Mouse (Mus musculus): ENCODE measurements around the gene Pou4f2.

Gene Pou4f2

GRCm38 (mm10) chr8:78390756-78391155, 45.7 kb downstream of the Pou4f2 start:
- DNase-seq: no peak
